Mouse (Mus musculus) kidney, postnatal 25 days (tissue): ENCODE results near the gene L2hgdh.
"Not testable (repeated sequence)": the region's sequence is repeated elsewhere in the genome, so short reads cannot be mapped to it uniquely, and the experiment has no call there.

ENCODE experiments used
- DNase-seq, 2 experiments: peaks; one replicate each; pipeline ENCODE4 v3.0.0; 2021; ENCODE audit warnings: mixed read lengths in 2 of 2

Gene L2hgdh

DNA sequence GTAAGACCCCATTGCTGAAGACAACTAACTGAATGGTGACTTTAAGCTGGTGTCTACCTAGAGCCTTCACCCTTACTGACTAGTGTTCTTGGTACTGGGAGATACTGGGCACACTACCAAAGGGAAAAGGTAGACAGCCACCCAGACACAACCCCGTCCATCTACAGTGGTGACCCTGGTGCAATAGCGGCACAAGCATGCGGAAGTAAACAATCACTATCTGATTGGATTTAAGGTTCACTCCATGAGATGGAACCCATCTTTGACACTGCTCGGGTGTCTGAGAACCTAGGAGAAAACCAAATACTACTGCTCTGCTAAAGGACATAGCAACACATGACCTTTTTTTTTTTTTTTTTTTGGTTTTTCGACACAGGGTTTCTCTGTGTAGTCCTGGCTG, 63.0 kb downstream of the L2hgdh start:
- DNase-seq, result no peak

DNA sequence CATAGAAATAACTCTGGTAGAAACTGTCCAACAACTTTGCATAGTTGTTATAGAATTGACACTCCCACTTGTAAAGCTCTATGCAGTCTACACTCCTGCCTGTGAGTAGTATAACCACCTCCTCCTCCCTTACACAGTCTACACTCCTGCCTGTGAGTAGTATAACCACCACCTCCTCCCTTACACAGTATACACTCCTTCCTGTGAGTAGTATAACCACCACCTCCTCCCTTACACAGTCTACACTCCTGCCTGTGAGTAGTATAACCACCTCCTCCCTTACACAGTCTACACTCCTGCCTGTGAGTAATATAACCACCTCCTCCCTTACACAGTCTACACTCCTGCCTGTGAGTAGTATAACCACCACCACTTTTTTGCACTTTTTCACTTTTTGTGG, 70.7 kb downstream of the L2hgdh start:
- not testable (repeated sequence) for DNase-seq

- DNase-seq, result no peak
These were observed 75.2 kb downstream of the L2hgdh start for GRCm38 (mm10) chr12:69649511-69649910.

GRCm38 (mm10) chr12:69645821-69646616, 78.7 kb downstream of the L2hgdh start:
- DNase-seq, result no peak

DNA sequence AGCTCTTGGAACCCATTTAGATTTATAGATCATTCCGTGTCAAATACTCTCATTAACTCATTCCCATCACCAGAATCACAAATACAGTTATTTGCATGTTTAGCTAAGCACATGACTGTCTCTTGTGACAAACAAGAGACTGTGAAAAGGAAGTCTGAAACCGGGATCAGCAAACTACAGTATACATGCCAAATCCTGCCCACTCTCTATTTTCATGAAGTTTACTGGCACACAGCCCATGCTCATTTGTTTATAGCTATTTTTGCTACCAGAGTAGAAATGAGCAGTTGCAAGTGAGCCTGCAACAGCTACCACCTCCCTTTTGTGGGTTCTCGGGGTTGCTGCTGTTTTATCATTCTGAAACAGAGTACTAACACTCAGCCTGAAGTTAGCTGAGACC, 79.8 kb downstream of the L2hgdh start:
- peak in 1 of 2 experiments; percentile 53 for DNase-seq

- DNase-seq, result no peak
These were observed 81.8 kb downstream of the L2hgdh start for GRCm38 (mm10) chr12:69642877-69643276.
